Mouse (Mus musculus) heart, postnatal 25 days (tissue): ENCODE data around the gene Rfx3. TPM values are rescaled to one million over a fixed set of nuclear protein-coding genes. Genes with fewer than 3 reads are reported as not detected.

ENCODE experiments used
- DNase-seq: peaks from one replicate; pipeline ENCODE4 v3.0.0; 2022; ENCODE audit warnings: low spot score
- intact Hi-C: fragments of 180-260 bp; cut with DNase I; formaldehyde crosslinking; loops from one replicate; pipeline ENCODE4 v1.15.1; 2025
- total RNA-seq, 2 experiments: library from RNA; stranded (reverse); gene quantifications; 2 replicates each; pipeline ENCODE4 v1.2.3; 2021

Rfx3 gene
- total RNA-seq, 2 experiments from 2014 or later = 4.1 to 6.7 TPM

DNA sequence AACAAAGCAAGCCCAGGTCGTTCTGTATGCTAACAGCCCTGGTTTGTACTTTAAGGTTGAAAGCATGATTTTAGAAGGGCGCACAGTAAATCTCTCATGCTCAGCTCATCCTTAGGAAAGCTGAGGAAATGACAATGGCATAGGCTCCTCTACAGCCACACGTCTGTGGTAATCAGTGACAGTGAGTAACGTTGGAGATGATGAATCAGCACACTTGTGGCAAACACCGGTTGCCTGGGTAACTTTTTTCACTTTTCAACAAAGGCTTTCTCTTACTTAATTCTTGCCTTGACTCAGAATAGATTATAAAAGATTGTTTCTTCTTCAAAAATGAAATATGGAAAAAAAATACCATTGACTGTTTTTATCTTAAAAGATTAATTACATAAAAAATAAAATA is 104.0 kb downstream of the Rfx3 start:
- no peak for DNase-seq
- intact Hi-C loops = no loop called here

- no peak for DNase-seq
- intact Hi-C loops = no loop called here
These were observed 105.0 kb downstream of the Rfx3 start for GRCm38 (mm10) chr19:27905976-27906375.

GRCm38 (mm10) chr19:27905172-27905571 is 105.8 kb downstream of the Rfx3 start:
- no peak for DNase-seq
- intact Hi-C loops = no loop called here

GRCm38 (mm10) chr19:27904655-27905054 is 106.3 kb downstream of the Rfx3 start:
- intact Hi-C loops = no loop called here
- DNase-seq = no peak

DNA sequence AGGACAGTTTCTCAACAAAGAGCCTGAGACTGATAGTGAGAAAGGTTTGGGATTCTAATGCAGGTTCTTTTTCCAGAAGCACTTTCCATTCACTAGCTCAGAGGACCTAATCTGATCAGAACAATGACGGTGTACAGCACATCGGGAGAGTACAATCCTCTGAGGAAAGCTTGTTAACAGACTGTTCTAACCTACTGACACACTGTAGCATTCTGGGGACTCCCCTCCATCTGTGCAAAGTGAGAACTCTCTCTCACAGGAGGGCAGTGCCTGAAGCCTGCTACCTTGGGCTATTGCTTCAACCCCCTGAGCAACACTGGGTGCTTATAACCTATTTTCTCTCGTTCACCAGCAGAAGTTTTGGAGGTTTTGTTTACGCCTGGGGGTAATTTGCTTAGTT is 106.8 kb downstream of the Rfx3 start:
- intact Hi-C loops = no loop called here
- DNase-seq = no peak

GRCm38 (mm10) chr19:27902601-27903000 is 108.4 kb downstream of the Rfx3 start:
- intact Hi-C loops = no loop called here

DNA sequence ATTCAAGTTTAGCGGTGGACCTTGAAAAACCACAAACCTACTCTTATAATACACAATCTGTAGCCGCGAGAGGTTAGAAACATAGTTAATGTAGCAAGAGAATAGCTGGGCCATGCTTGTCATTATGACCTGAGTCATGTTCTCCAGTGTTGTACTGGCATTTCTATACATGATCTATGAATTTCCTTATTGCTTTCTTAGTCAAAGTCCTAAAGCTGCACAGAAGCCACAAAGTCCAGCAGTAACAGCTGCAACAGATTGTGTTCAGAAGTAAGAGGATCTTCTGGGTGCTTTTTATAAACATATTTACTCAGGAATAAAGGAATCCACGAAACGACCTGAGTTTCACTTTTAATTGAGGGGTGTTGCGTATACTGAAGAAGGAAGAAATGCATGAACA is 109.3 kb downstream of the Rfx3 start:
- intact Hi-C loops = no loop called here
- DNase-seq = no peak

More at GRCm38 (mm10) chr19:27902601-27903000, 108.4 kb downstream of the Rfx3 start:
- DNase-seq = no peak

DNA sequence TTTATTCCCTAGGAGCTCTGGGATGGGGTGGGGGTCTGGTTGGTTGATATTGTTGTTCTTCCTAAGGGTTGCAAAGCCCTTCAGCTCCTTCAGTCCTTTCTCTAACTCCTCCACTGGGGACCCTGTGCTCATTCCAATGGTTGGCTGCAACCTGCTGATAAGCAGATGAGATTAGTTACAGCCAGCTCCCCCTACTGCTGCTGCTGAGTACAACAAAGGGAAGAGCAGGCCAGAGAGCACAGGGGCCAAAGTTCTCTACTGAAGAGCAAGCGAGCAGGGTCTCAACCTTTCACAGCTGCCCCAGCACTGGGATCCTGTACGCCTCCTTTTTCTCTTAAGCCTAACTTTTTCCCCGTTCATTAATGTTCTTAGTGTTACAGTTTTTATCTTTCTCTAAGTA is 126.4 kb downstream of the Rfx3 start:
- intact Hi-C loops = no loop called here
- no peak for DNase-seq

DNA sequence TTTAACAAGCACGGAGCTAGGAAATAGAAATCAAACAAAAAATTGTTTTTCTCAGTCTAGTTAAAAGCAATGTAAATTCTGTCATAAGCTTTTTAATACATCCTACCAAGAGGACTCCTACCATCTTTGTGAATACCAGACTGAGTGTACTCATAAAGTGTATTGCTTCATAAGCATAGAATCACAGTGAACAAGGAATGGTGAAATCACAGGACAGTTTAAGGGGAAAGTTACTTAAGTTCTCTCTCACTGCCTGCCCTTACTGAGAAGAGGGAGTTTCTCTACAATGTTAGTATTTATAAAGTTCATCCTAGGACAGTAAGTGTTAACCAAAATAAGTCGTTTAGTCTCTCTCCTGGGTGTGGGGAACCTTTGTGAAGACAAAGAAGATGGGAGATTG is 133.5 kb downstream of the Rfx3 start:
- no peak for DNase-seq
- intact Hi-C loops = no loop called here

GRCm38 (mm10) chr19:27870794-27871193 is 140.2 kb downstream of the Rfx3 start:
- DNase-seq = no peak
- intact Hi-C loops = no loop called here

GRCm38 (mm10) chr19:27859641-27860040 is 151.3 kb downstream of the Rfx3 start:
- no peak for DNase-seq
- intact Hi-C loops = no loop called here

DNA sequence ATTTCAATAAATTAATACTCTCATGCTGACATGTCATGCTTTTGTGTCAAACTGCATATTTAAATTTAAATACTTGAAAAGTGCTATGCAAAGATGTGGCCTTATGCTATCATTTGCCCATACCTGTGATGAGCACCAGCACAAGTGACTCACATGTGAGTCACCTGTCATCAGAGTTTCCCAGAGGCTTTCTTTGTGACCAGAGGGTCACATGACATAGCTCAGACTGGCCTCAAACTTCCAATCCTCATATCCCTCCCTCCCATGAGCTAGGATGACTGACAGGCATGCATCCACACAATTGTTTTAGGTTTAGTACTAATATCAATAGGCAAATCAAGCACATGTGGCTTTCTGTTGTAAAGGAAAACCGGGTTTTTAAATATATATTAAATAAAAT is 162.0 kb downstream of the Rfx3 start:
- no peak for DNase-seq
- intact Hi-C loops = no loop called here

- intact Hi-C loops = no loop called here
- DNase-seq = no peak
These were observed 163.9 kb downstream of the Rfx3 start for GRCm38 (mm10) chr19:27847055-27847454.

GRCm38 (mm10) chr19:27838635-27839034 is 172.3 kb downstream of the Rfx3 start:
- DNase-seq = no peak
- intact Hi-C loops = no loop called here

- DNase-seq = no peak
- intact Hi-C loops = no loop called here
These were observed 172.9 kb downstream of the Rfx3 start for GRCm38 (mm10) chr19:27838041-27838440.

DNA sequence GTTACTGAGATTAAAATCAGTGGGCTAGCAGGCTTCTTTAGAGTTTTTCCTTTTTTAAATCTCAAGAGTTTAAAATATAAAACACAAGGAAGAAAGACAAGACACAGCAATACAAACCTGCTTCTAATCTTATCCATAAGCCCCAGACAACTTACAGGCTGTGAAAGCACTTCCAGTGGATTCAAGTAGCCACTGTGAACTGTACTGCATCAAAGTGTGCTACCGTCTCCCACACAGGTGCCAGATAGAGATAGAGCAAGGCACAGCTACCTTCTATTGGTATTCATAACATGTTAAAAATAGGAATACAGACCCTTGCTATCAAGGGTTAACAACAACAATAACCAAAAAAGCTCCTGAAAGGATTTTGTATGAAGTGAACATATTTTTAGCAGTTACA is 178.5 kb downstream of the Rfx3 start:
- DNase-seq = no peak
- intact Hi-C loops = no loop called here

DNA sequence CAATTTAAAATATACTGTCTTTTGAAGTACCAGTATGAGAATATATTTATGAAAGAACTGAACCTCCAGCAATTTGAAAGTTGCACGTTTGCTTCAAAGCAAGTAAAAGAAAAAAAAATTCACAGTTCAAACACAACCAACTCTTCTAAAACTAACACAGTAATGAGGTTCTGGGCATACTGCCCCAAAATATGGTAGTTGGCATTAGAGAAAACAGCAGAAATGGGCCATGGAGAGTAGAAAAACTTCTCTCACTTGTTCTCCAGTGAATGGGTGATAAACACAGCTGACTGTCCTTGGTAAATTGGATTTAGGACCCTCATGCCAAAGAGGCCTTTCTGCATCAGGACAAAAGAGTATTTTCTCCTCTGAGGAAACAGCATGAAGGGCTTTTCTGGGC is 182.7 kb downstream of the Rfx3 start:
- no peak for DNase-seq
- intact Hi-C loops = no loop called here

DNA sequence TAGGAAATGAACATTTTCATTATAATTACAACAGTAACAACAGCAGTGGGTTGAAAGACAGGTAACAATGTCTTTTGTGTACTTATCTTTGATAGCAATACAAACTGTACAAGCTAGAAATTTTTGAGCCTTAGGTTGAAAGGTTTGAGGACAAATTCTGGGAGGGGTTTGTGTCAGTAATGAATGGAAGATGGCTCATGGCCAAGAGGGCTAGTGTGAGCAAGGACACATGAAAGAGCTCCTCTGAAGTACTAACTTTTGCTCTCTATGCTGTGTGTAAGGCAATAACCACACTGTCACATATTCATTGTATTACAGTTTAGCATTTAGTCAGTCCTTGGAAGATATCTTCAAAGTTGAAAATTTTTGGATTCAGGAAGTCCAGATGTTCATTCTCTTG is 193.3 kb downstream of the Rfx3 start:
- DNase-seq = no peak
- intact Hi-C loops = no loop called here

- intact Hi-C loops = no loop called here
- no peak for DNase-seq
These were observed 230.9 kb downstream of the Rfx3 start for GRCm38 (mm10) chr19:27780030-27780429.

GRCm38 (mm10) chr19:27770716-27771265 is 240.2 kb downstream of the Rfx3 start:
- intact Hi-C loops = no loop called here
- DNase-seq = no peak

DNA sequence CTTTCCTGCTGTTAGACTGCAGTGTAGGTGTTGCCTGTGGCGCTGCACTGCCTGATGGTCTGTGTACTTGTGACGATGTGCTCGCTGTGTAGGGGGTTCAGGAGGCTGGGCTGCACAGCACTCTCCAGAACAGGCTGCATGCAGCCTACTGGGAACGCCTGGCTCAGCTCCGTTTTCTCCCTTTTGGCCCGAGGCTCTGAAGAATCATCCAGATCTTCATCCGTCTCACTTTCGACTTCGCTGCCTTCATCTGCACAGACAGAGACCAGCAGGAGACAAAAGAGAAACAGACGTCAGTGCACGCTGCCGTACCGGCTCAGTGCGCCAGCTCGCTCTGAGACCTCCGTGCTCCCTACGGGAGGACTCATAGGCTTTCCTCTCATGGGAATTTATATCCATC is 242.5 kb downstream of the Rfx3 start:
- no peak for DNase-seq
- intact Hi-C loops = no loop called here

DNA sequence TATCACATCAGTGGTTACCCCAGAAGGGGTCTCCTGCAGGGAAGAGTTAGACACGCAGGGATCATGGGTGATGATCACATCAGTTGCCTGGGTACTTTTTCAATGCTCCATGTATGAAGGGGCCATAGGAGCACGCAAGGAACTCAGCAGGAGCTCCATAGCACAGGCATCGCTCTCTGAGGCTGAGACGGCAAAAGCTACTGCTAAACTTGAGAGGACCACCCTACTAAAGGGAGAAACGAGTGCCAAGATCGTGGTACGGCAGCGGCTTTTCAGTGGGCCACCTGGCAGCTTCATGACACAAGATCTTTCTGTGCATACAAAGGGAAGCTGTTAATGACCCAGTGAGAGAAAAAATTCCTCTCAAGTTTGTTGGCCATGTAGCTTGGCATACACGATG is 250.7 kb downstream of the Rfx3 start:
- DNase-seq = no peak
- intact Hi-C loops = no loop called here

DNA sequence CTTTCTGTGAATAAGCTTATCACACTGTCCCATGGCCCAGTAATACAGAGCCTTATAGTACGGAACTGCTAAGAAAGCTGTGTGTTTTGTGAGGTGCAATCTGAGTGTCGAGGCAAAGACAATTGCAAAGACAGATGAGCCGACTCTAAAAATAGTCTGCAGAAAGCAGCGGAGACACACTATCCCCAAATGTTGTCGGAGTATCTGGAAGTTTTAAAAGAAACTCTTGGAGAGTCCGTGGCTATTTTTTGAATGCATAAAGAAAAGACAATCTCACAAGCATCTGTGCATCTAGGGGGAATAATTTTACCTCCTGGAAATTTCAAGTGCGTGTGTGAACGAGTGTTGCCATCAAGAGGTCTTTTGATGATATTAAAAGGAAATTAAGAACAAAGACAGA is 251.6 kb downstream of the Rfx3 start:
- DNase-seq = no peak
- intact Hi-C loops = no loop called here
